In the genomic region with DNA sequence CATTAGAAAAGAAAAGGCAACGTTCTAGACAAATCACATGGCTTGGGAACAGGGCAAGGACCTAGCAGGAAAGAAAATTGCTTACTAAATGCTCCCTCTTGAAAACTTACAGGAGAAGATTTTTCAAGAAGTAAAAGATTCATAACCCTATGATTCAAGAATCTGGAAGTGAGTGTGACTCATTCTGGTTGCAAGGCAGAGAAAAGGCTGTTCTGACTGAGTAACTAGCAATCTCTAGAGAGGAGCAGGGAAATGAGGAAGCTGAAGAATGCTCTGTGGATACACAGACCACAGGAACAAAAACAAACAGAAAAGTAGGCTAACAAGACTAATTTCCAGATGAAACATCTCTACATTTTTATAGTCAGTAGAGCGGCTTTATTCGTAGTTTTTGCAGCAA, we compare ENCODE assay signal across 17 mouse cellular contexts.
A peak's percentile ranks its signal among the peaks of the same experiment; 100 is the strongest.
DNase-seq lines count a peak whose midpoint lies in the region; ATAC-seq and TF ChIP-seq lines count a peak whose summit lies in the region.
"Had no signal": no experiment of that assay in that cellular context is flagged by ENCODE, and none has a peak within 500 bp of the region (broad histone marks: within the 10 kb centered on the region; RNA-seq: fewer than 3 reads in every experiment).

No protein-coding gene starts in this region.

- no peak overlapping the region for H3ac ChIP-seq in C2C12 (ENCODE audit: control insufficient read depth, insufficient read length, low read depth)

- H3K4me1 ChIP-seq in kidney, embryonic 14.5 days (ENCODE audit: control insufficient read depth, insufficient read depth, low read length): peaks cover 8% of the 10 kb centered on the region; the same call in 1 of the 2 replicates
- H3K4me1 ChIP-seq in brown adipose tissue, adult 24 weeks (ENCODE audit: control insufficient read depth, insufficient read depth, insufficient read length, low read length): no peaks in the 10 kb centered on the region
- no peaks in the 10 kb centered on the region for H3K4me1 ChIP-seq in neural tube, embryonic 15.5 days
- H3K4me1 ChIP-seq: hindbrain, embryonic 12.5 days had no signal

- no peak overlapping the region for H3K9ac ChIP-seq in kidney, embryonic 14.5 days (ENCODE audit: low read depth, low read length)
- H3K9ac ChIP-seq in neural tube, embryonic 15.5 days (replicated peaks): no peak overlapping the region
- H3K9ac ChIP-seq: heart, embryonic 12.5 days; hindbrain, embryonic 12.5 days; liver, postnatal 0 days had no signal

- H3K9me3 ChIP-seq in kidney, embryonic 14.5 days (ENCODE audit: control insufficient read depth, low read length): no peaks in the 10 kb centered on the region
- H3K9me3 ChIP-seq in neural tube, embryonic 15.5 days (replicated peaks): no peaks in the 10 kb centered on the region
- H3K9me3 ChIP-seq: heart, embryonic 12.5 days; hindbrain, embryonic 12.5 days had no signal

- no peak for TF ChIP-seq CTCF in C2C12 (IDR thresholded peaks at IDR 0.05; ENCODE audit: control insufficient read depth, insufficient read depth, insufficient read length)

- H3K4me2 ChIP-seq in kidney, embryonic 14.5 days (replicated peaks; ENCODE audit: low read depth, low read length): no peak overlapping the region
- no peak overlapping the region for H3K4me2 ChIP-seq in neural tube, embryonic 15.5 days
- H3K4me2 ChIP-seq: heart, embryonic 12.5 days; hindbrain, embryonic 12.5 days; midbrain, embryonic 11.5 days had no signal

- peak overlapping the region; percentile 37; the same call in 1 of the 2 replicates for H3K27ac ChIP-seq in kidney, embryonic 14.5 days (ENCODE audit: low read depth, low read length)
- H3K27ac ChIP-seq in brown adipose tissue, adult 24 weeks (replicated peaks; ENCODE audit: low read depth, low read length): 0 out of 2 replicates have a peak overlapping the region, but pooled peaks have one; percentile 2
- no peak overlapping the region for H3K27ac ChIP-seq in neural tube, embryonic 15.5 days (replicated peaks)
- H3K27ac ChIP-seq: hindbrain, embryonic 12.5 days had no signal

- no peak overlapping the region for H3K4me3 ChIP-seq in kidney, embryonic 14.5 days (ENCODE audit: low read length)
- H3K4me3 ChIP-seq in C2C12 (ENCODE audit: insufficient read depth, poor library complexity, severe bottlenecking): no peak overlapping the region
- no peak overlapping the region for H3K4me3 ChIP-seq in brown adipose tissue, adult 24 weeks (ENCODE audit: insufficient read depth, low read depth, low read length)
- H3K4me3 ChIP-seq in neural tube, embryonic 15.5 days (replicated peaks): no peak overlapping the region
- H3K4me3 ChIP-seq: heart, embryonic 12.5 days; hindbrain, embryonic 12.5 days had no signal

- H3K79me3 ChIP-seq in C2C12 (ENCODE audit: low read depth): no peaks in the 10 kb centered on the region

- H3K36me3 ChIP-seq in kidney, embryonic 14.5 days (ENCODE audit: control insufficient read depth, insufficient read depth, low read length): no peaks in the 10 kb centered on the region
- no peaks in the 10 kb centered on the region for H3K36me3 ChIP-seq in C2C12 (ENCODE audit: control insufficient read depth, insufficient read depth)
- H3K36me3 ChIP-seq in neural tube, embryonic 15.5 days: no peaks in the 10 kb centered on the region
- H3K36me3 ChIP-seq: heart, embryonic 12.5 days; hindbrain, embryonic 12.5 days had no signal

- ATAC-seq in kidney, embryonic 14.5 days (ENCODE audit: low FRiP score, low TSS enrichment): no peak
- no peak for ATAC-seq in neural tube, embryonic 15.5 days (ENCODE audit: low FRiP score)
- no peak for ATAC-seq in megakaryocyte-erythroid progenitor cell, adult 5-6 weeks (replicated peaks; ENCODE audit: low FRiP score, low TSS enrichment, poor library complexity, severe bottlenecking)
- ATAC-seq: intestine, postnatal 0 days; liver, postnatal 0 days had no signal

- no peaks in the 10 kb centered on the region for H3K79me2 ChIP-seq in C2C12 (ENCODE audit: control insufficient read depth, insufficient read depth)

- DNase-seq in kidney, postnatal 14 days: no peak
- peak; percentile 39 for DNase-seq in skeletal muscle tissue, adult 2 months (ENCODE audit: low read depth, low spot score)
- DNase-seq in spleen, postnatal 36 days (ENCODE audit: low spot score in 2 of 2): no peak
- DNase-seq: adrenal gland, postnatal 25 days; cerebellum, adult 8-10 months; left cerebral cortex, postnatal 4 days; liver, postnatal 0 days; thymus, adult 2 months had no signal

- WGBS in kidney, embryonic 14.5 days: 49% methylated on average over 3 of the region's 3 CpGs
- WGBS in neural tube, embryonic 15.5 days: 83% methylated on average over 3 of the region's 3 CpGs

- no peaks in the 10 kb centered on the region for H3K27me3 ChIP-seq in kidney, embryonic 14.5 days (ENCODE audit: control insufficient read depth, insufficient read depth, low read length)
- no peaks in the 10 kb centered on the region for H3K27me3 ChIP-seq in C2C12 (ENCODE audit: control insufficient read depth, insufficient read depth, insufficient read length)
- no peaks in the 10 kb centered on the region for H3K27me3 ChIP-seq in neural tube, embryonic 15.5 days (replicated peaks)
- H3K27me3 ChIP-seq: heart, embryonic 12.5 days; hindbrain, embryonic 12.5 days had no signal

TF ChIP-seq in C2C12, 6 proteins besides CTCF, POLR2A, EP300 and RAD21:
- no peak for TF ChIP-seq USF1 (IDR thresholded peaks at IDR 0.05; ENCODE audit: low read depth)
- TF ChIP-seq MAX (IDR thresholded peaks at IDR 0.05): peak; percentile 50
- TF ChIP-seq CEBPB (IDR thresholded peaks at IDR 0.05; ENCODE audit: low read depth): peak; percentile 91
- no peak for TF ChIP-seq MYOG (IDR thresholded peaks at IDR 0.05; ENCODE audit: control insufficient read depth, extremely low read depth, insufficient read length)
- TF ChIP-seq FOSL1 (IDR thresholded peaks at IDR 0.05; ENCODE audit: insufficient read depth, low read length, poor library complexity, severe bottlenecking): peak; percentile 74
- TF ChIP-seq MYOD1 (IDR thresholded peaks at IDR 0.05; ENCODE audit: control insufficient read depth, insufficient read length, low read depth): no peak
